In genomic region chr2:73573556-73573955, GRCm38 (mm10) we compare ENCODE assay signal across 18 mouse cellular contexts. TPM values are rescaled to one million over a fixed set of nuclear protein-coding genes. Genes with fewer than 3 reads are reported as not detected.
DNase-seq lines count a peak whose midpoint lies in the region; ATAC-seq and TF ChIP-seq lines count a peak whose summit lies in the region.
"Had no signal": no experiment of that assay in that cellular context is flagged by ENCODE, and none has a peak within 500 bp of the region (broad histone marks: within the 10 kb centered on the region; RNA-seq: fewer than 3 reads in every experiment).

No protein-coding gene starts in this region.

- ATAC-seq in forebrain, embryonic 16.5 days, result no peak
- ATAC-seq in forebrain, embryonic 15.5 days (replicated peaks), result no peak
- no peak for ATAC-seq in limb, embryonic 15.5 days (ENCODE audit: insufficient number of reproducible peaks, low FRiP score, low TSS enrichment, low read depth)
- ATAC-seq in heart, embryonic 12.5 days (ENCODE audit: insufficient number of reproducible peaks, low FRiP score), result no peak

- H3K9ac ChIP-seq in forebrain, embryonic 16.5 days (replicated peaks; ENCODE audit: low read depth, low read length), result no peak overlapping the region
- no peak overlapping the region for H3K9ac ChIP-seq in forebrain, embryonic 15.5 days (replicated peaks)
- no peak overlapping the region for H3K9ac ChIP-seq in limb, embryonic 15.5 days
- H3K9ac ChIP-seq in heart, embryonic 12.5 days, result no peak overlapping the region
- H3K9ac ChIP-seq: heart, embryonic 13.5 days; kidney, embryonic 15.5 days; liver, embryonic 13.5 days; lung, embryonic 15.5 days had no signal

- H3K4me3 ChIP-seq in forebrain, embryonic 10.5 days, result no peak overlapping the region
- H3K4me3 ChIP-seq in forebrain, embryonic 16.5 days (replicated peaks; ENCODE audit: low read length), result no peak overlapping the region
- no peak overlapping the region for H3K4me3 ChIP-seq in left cerebral cortex, adult 2 months
- H3K4me3 ChIP-seq in forebrain, embryonic 15.5 days, result no peak overlapping the region
- no peak overlapping the region for H3K4me3 ChIP-seq in limb, embryonic 15.5 days
- H3K4me3 ChIP-seq in heart, embryonic 12.5 days, result no peak overlapping the region
- H3K4me3 ChIP-seq: liver, embryonic 13.5 days; lung, embryonic 15.5 days had no signal

- H3K36me3 ChIP-seq in forebrain, embryonic 10.5 days (replicated peaks), result no peaks in the 10 kb centered on the region
- H3K36me3 ChIP-seq in forebrain, embryonic 16.5 days (ENCODE audit: control insufficient read depth, insufficient read depth), result no peaks in the 10 kb centered on the region
- no peaks in the 10 kb centered on the region for H3K36me3 ChIP-seq in forebrain, embryonic 15.5 days
- no peaks in the 10 kb centered on the region for H3K36me3 ChIP-seq in limb, embryonic 15.5 days
- no peaks in the 10 kb centered on the region for H3K36me3 ChIP-seq in heart, embryonic 12.5 days
- H3K36me3 ChIP-seq: heart, embryonic 13.5 days; kidney, embryonic 15.5 days; liver, embryonic 13.5 days; lung, embryonic 15.5 days had no signal

- no peaks in the 10 kb centered on the region for H3K9me3 ChIP-seq in forebrain, embryonic 10.5 days
- H3K9me3 ChIP-seq in forebrain, embryonic 16.5 days (ENCODE audit: control insufficient read depth, low read length), result no peaks in the 10 kb centered on the region
- H3K9me3 ChIP-seq in forebrain, embryonic 15.5 days, result no peaks in the 10 kb centered on the region
- H3K9me3 ChIP-seq in limb, embryonic 15.5 days, result no peaks in the 10 kb centered on the region
- H3K9me3 ChIP-seq in heart, embryonic 12.5 days (replicated peaks), result no peaks in the 10 kb centered on the region
- H3K9me3 ChIP-seq: heart, embryonic 13.5 days; kidney, embryonic 15.5 days; liver, embryonic 13.5 days; lung, embryonic 15.5 days had no signal

- DNase-seq in forebrain, embryonic 10.5 days (ENCODE audit: extremely low spot score, low spot score), result no peak
- DNase-seq in left cerebral cortex, adult 2 months (ENCODE audit: extremely low spot score in 1 of 2, low spot score in 2 of 2), result no peak
- no peak for DNase-seq in left cerebral cortex, adult 18-20 months (ENCODE audit: low spot score in 2 of 2)
- no peak for DNase-seq in frontal cortex, postnatal 36 days (ENCODE audit: low spot score in 2 of 2)
- DNase-seq: adrenal gland, adult 2 months; gastrocnemius, postnatal 10 days; kidney, postnatal 4 days; liver, embryonic 13.5 days; lung, postnatal 4 days had no signal

- intact Hi-C loops in left cerebral cortex, adult 2 months (cut with DNase I), result loop anchor here (5.0 kb wide), 1 partner anchor 319 kb away; the partner anchor contains the start of gene Atf2

- 80% methylated on average over 4 of the region's 4 CpGs for WGBS in forebrain, embryonic 10.5 days
- 94% methylated on average over 4 of the region's 4 CpGs for whole genome bisulfite sequencing in forebrain, embryonic 16.5 days
- WGBS in forebrain, embryonic 15.5 days, result 87% methylated on average over 4 of the region's 4 CpGs
- 63% methylated on average over 4 of the region's 4 CpGs for WGBS in limb, embryonic 15.5 days
- WGBS in heart, embryonic 12.5 days, result 73% methylated on average over 4 of the region's 4 CpGs

- H3K27me3 ChIP-seq in forebrain, embryonic 10.5 days (ENCODE audit: poor library complexity, severe bottlenecking), result no peaks in the 10 kb centered on the region
- H3K27me3 ChIP-seq in forebrain, embryonic 16.5 days (replicated peaks; ENCODE audit: control insufficient read depth, insufficient read depth, low read length), result no peaks in the 10 kb centered on the region
- H3K27me3 ChIP-seq in forebrain, embryonic 15.5 days, result no peaks in the 10 kb centered on the region
- H3K27me3 ChIP-seq in limb, embryonic 15.5 days, result no peaks in the 10 kb centered on the region
- peaks cover 7% of the 10 kb centered on the region; the same call in 1 of the 2 replicates for H3K27me3 ChIP-seq in heart, embryonic 12.5 days (replicated peaks)
- H3K27me3 ChIP-seq: heart, embryonic 13.5 days; liver, embryonic 13.5 days; lung, embryonic 15.5 days had no signal

- H3K27ac ChIP-seq in forebrain, embryonic 10.5 days, result 0 out of 2 replicates have a peak overlapping the region, but pooled peaks have one; percentile 81
- H3K27ac ChIP-seq in forebrain, embryonic 16.5 days (ENCODE audit: low read length), result no peak overlapping the region
- peak overlapping the region; percentile 87 for H3K27ac ChIP-seq in left cerebral cortex, adult 2 months
- H3K27ac ChIP-seq in forebrain, embryonic 15.5 days (replicated peaks), result peak overlapping the region; percentile 90
- H3K27ac ChIP-seq in limb, embryonic 15.5 days, result peak overlapping the region; percentile 67; the same call in 1 of the 2 replicates
- H3K27ac ChIP-seq in heart, embryonic 12.5 days (ENCODE audit: poor library complexity, severe bottlenecking), result no peak overlapping the region
- H3K27ac ChIP-seq: heart, embryonic 13.5 days; kidney, embryonic 15.5 days; liver, embryonic 13.5 days; lung, embryonic 15.5 days had no signal

- no peak overlapping the region for H3K4me2 ChIP-seq in forebrain, embryonic 16.5 days (ENCODE audit: low read length)
- no peak overlapping the region for H3K4me2 ChIP-seq in forebrain, embryonic 15.5 days (replicated peaks)
- H3K4me2 ChIP-seq in limb, embryonic 15.5 days, result no peak overlapping the region
- H3K4me2 ChIP-seq in heart, embryonic 12.5 days, result no peak overlapping the region
- H3K4me2 ChIP-seq: liver, embryonic 13.5 days had no signal

- H3K4me1 ChIP-seq in forebrain, embryonic 10.5 days, result peaks cover 15% of the 10 kb centered on the region
- H3K4me1 ChIP-seq in forebrain, embryonic 16.5 days (replicated peaks; ENCODE audit: control insufficient read depth, insufficient read depth, low read length), result peaks cover 11% of the 10 kb centered on the region
- H3K4me1 ChIP-seq in forebrain, embryonic 15.5 days, result peaks cover 16% of the 10 kb centered on the region
- H3K4me1 ChIP-seq in limb, embryonic 15.5 days, result peaks cover 12% of the 10 kb centered on the region
- no peaks in the 10 kb centered on the region for H3K4me1 ChIP-seq in heart, embryonic 12.5 days (replicated peaks)
- H3K4me1 ChIP-seq: kidney, embryonic 15.5 days; liver, embryonic 13.5 days; lung, embryonic 15.5 days had no signal

- TF ChIP-seq CTCF in left cerebral cortex, adult 2 months (IDR thresholded peaks at IDR 0.05), result no peak

RNA-seq across cellular contexts. Expression of gene Chrna1, which starts 6.6 kb away (rescaled TPM):
- polyA plus RNA-seq in forebrain, embryonic 10.5 days (2016; fragmentation: Nextera tagmentation; extraction: Ambion mirVana), result 0.76 and 1.1 TPM in 2 replicates
- 0.09 and 0.10 TPM in 2 replicates for polyA plus RNA-seq in forebrain, embryonic 16.5 days (2015; fragmentation: Nextera tagmentation; extraction: Ambion mirVana)
- under 1 TPM; 0.12 to 0.25 TPM for total RNA-seq in left cerebral cortex, adult 2 months (2021)
- under 1 TPM; 0.07 to 0.16 TPM for total RNA-seq in left cerebral cortex, adult 18-20 months (2021)
- 0.11 TPM in 2 replicates for polyA plus RNA-seq in forebrain, embryonic 15.5 days (2015; fragmentation: Nextera tagmentation; extraction: Ambion mirVana)
- 10.8 and 24.1 TPM in 2 replicates for polyA plus RNA-seq in limb, embryonic 15.5 days (2015; fragmentation: Nextera tagmentation; extraction: Ambion mirVana)
- 0.06 and 0.14 TPM in 2 replicates for polyA plus RNA-seq in heart, embryonic 12.5 days (2016; fragmentation: Nextera tagmentation; extraction: Ambion mirVana)
- total RNA-seq: adrenal gland, adult 2 months; common myeloid progenitor, adult 5-6 weeks; neutrophil, adult 5-6 weeks had no signal

RNA-seq across cellular contexts. Expression of gene Wipf1, which starts 44.0 kb away (rescaled TPM):
- 7.5 and 8.6 TPM in 2 replicates for polyA plus RNA-seq in forebrain, embryonic 10.5 days (2016; fragmentation: Nextera tagmentation; extraction: Ambion mirVana)
- 1.8 and 2.3 TPM in 2 replicates for polyA plus RNA-seq in forebrain, embryonic 16.5 days (2015; fragmentation: Nextera tagmentation; extraction: Ambion mirVana)
- total RNA-seq in left cerebral cortex, adult 2 months (2021), result 1 to 10 TPM; 7.4 to 7.9 TPM
- 1 to 10 TPM; 7.9 to 9.4 TPM for total RNA-seq in left cerebral cortex, adult 18-20 months (2021)
- polyA plus RNA-seq in forebrain, embryonic 15.5 days (2015; fragmentation: Nextera tagmentation; extraction: Ambion mirVana), result 1.9 and 2.1 TPM in 2 replicates
- 15.1 TPM in 2 replicates for polyA plus RNA-seq in limb, embryonic 15.5 days (2015; fragmentation: Nextera tagmentation; extraction: Ambion mirVana)
- polyA plus RNA-seq in heart, embryonic 12.5 days (2016; fragmentation: Nextera tagmentation; extraction: Ambion mirVana), result 7.3 and 8.2 TPM in 2 replicates

Comparison
In these comparisons a context has a peak if more than half of its experiments do, and no peak if none do; other contexts are left out.
1. H3K27ac ChIP-seq: peak in forebrain, embryonic 10.5 days (single experiment), left cerebral cortex, adult 2 months (single experiment), forebrain, embryonic 15.5 days (single experiment) and limb, embryonic 15.5 days (single experiment); none in forebrain, embryonic 16.5 days (single experiment) and heart, embryonic 12.5 days (single experiment).